Mouse (Mus musculus) ES-Bruce4 (cell line): Measurements from ENCODE around the gene Adam1b.

Source experiments
- EP300 ChIP-seq: IDR thresholded peaks from 2 replicates; pipeline ENCODE4 v1.6.1; 2011; ENCODE audit warnings: low read depth, low read length; ENCODE audit not compliant: insufficient read depth
- POLR2A ChIP-seq: IDR thresholded peaks from one replicate; pipeline ENCODE4 v1.8.1; 2011; ENCODE audit warnings: low read length; ENCODE audit not compliant: insufficient read depth

DNA sequence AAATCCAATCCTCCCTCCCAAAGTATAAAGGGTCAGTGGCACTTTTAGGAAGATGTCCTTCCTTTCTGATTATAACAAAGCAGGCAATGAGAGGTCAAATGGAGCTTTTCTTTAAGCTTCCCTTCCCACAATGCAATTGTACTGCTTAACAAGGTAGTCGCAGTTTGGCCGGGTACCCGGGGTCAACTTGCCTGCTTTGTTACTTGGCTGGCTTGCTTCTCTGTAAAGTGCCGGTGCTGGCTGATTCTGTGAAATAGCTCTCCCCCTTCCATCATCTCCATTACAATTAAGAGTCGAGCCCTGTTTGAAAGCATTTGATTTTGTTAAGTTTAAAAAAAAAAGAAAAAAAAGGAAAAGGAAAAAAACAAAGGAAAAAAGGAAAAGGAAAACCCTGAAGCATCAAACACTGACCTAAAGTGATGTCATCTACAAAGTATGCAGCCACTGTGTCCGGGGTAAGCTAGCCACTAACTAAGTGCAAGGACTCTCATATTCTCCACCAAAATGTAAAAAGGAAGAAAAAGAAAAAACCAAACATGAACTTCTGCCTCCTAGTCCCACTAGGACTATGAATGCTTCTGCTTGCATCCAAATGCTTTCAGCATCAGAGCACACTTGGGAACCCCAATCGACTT lies 33.8 kb upstream of the Adam1b start:
- no peak for TF ChIP-seq POLR2A
- TF ChIP-seq EP300: 0 out of 2 replicates have a peak, but pooled peaks have one; percentile 40
